Mouse (Mus musculus) liver, embryonic 11.5 days (tissue): ENCODE measurements around the gene Gm5431. TPM values are rescaled to one million over a fixed set of nuclear protein-coding genes. Genes with fewer than 3 reads are reported as not detected.
"Not testable (repeated sequence)": the region's sequence is repeated elsewhere in the genome, so short reads cannot be mapped to it uniquely, and the experiment has no call there.

Experiments used
- ATAC-seq: fragments of 200-750 bp; cut with Nextera tagmentation; replicated peaks from 2 replicates; pipeline ENCODE4 v1.8.0; 2017; ENCODE audit warnings: moderate number of reproducible peaks, mild to moderate bottlenecking, moderate TSS enrichment, moderate library complexity; ENCODE audit not compliant: low FRiP score
- DNase-seq: peaks from one replicate; pipeline ENCODE4 v3.0.0-alpha.2; 2017; ENCODE audit warnings: low spot score
- H3K27ac ChIP-seq: fragments of 300-500 bp; sonication (generic); 2 replicates; pipeline ENCODE4 v1.5.1; 2014; ENCODE audit warnings: mild to moderate bottlenecking, low read depth, low read length, control low read depth
- H3K27me3 ChIP-seq: fragments of 300-500 bp; sonication (generic); replicated peaks from 2 replicates; pipeline ENCODE4 v1.6.1; 2014; ENCODE audit warnings: low read length, mixed read lengths; ENCODE audit not compliant: control insufficient read depth, insufficient read depth
- H3K36me3 ChIP-seq: fragments of 300-500 bp; sonication (generic); 2 replicates; pipeline ENCODE4 v1.6.1; 2014; ENCODE audit warnings: mild to moderate bottlenecking, low read length, moderate library complexity, mixed read lengths; ENCODE audit not compliant: control insufficient read depth, insufficient read depth
- H3K4me1 ChIP-seq: fragments of 300-500 bp; sonication (generic); replicated peaks from 2 replicates; pipeline ENCODE4 v1.6.1; 2014; ENCODE audit warnings: low read length, mixed read lengths; ENCODE audit not compliant: control insufficient read depth, insufficient read depth
- H3K4me2 ChIP-seq: fragments of 300-500 bp; sonication (generic); 2 replicates; pipeline ENCODE4 v1.6.1; 2014; ENCODE audit warnings: mild to moderate bottlenecking, control low read depth, moderate library complexity
- H3K4me3 ChIP-seq: fragments of 300-500 bp; sonication (generic); 2 replicates; pipeline ENCODE4 v1.5.1; 2014; ENCODE audit warnings: low read depth, low read length, control low read depth
- H3K9ac ChIP-seq: fragments of 300-500 bp; sonication (generic); 2 replicates; pipeline ENCODE4 v1.6.1; 2014; ENCODE audit warnings: low read depth, low read length, control low read depth
- H3K9me3 ChIP-seq: fragments of 300-500 bp; sonication (generic); 2 replicates; pipeline ENCODE4 v1.6.1; 2016; ENCODE audit warnings: low read length, inconsistent platforms, mixed read lengths; ENCODE audit not compliant: control insufficient read depth
- WGBS: fragments of 180-500 bp; shearing (Covaris S2); extraction: QIAGEN DNeasy Blood & Tissue Kit; methylation state at CpG from one replicate; pipeline ENCODE4 v1.1.7; 2014; 5-methylcytosine and 5-hydroxymethylcytosine counted together
- polyA plus RNA-seq: library from polyadenylated mRNA; unstranded; fragments of >200 nt; fragmentation: Nextera tagmentation; extraction: Ambion mirVana; gene quantifications from 2 replicates; pipeline ENCODE4 v1.2.1, GENCODE M21; 2014

The Gm5431 gene
- polyA plus RNA-seq, 1 experiment from 2014 or later, result 0.30 TPM

GRCm38 (mm10) chr11:48850240-48850639 is 51.8 kb downstream of the Gm5431 start:
- no peak overlapping the region for H3K27ac ChIP-seq
- ATAC-seq, result no peak
- no peaks in the 10 kb centered on the region for H3K36me3 ChIP-seq
- no peak for DNase-seq
- 48% methylated on average over 2 of the region's 2 CpGs for WGBS
- H3K9me3 ChIP-seq, result no peaks in the 10 kb centered on the region; the same call in 1 of the 2 replicates
- no peak overlapping the region for H3K9ac ChIP-seq
- no peak overlapping the region for H3K4me3 ChIP-seq
- H3K4me2 ChIP-seq, result no peak overlapping the region
- peaks cover 16% of the 10 kb centered on the region; the same call in 1 of the 2 replicates for H3K4me1 ChIP-seq
- peaks cover 8% of the 10 kb centered on the region for H3K27me3 ChIP-seq

- H3K9ac ChIP-seq, result no peak overlapping the region
- peaks cover 8% of the 10 kb centered on the region for H3K27me3 ChIP-seq
- ATAC-seq (no peak), DNase-seq (no peak)
- no peaks in the 10 kb centered on the region; the same call in 1 of the 2 replicates for H3K9me3 ChIP-seq
- 0 out of 2 replicates have a peak, but pooled peaks cover 3% of the 10 kb centered on the region for H3K4me1 ChIP-seq
- no peak overlapping the region for H3K4me2 ChIP-seq
- H3K27ac ChIP-seq, result no peak overlapping the region
- no peaks in the 10 kb centered on the region for H3K36me3 ChIP-seq
- H3K4me3 ChIP-seq, result no peak overlapping the region
- 63% methylated on average over 5 of the region's 5 CpGs for WGBS
Observed at GRCm38 (mm10) chr11:48846881-48847280, 55.1 kb downstream of the Gm5431 start.

GRCm38 (mm10) chr11:48846362-48846761 is 55.7 kb downstream of the Gm5431 start:
- H3K36me3 ChIP-seq, DNase-seq, H3K27ac ChIP-seq, H3K9me3 ChIP-seq, H3K4me2 ChIP-seq, H3K4me1 ChIP-seq, ATAC-seq, H3K4me3 ChIP-seq, H3K9ac ChIP-seq, H3K27me3 ChIP-seq: not testable (repeated sequence)
- 78% methylated on average over 2 of the region's 2 CpGs for WGBS

- no peak overlapping the region for H3K9ac ChIP-seq
- no peaks in the 10 kb centered on the region for H3K9me3 ChIP-seq
- ATAC-seq (no peak), DNase-seq (no peak)
- no peaks in the 10 kb centered on the region for H3K36me3 ChIP-seq
- no peak overlapping the region for H3K4me3 ChIP-seq
- H3K27ac ChIP-seq, result no peak overlapping the region
- H3K27me3 ChIP-seq, result peaks cover 8% of the 10 kb centered on the region
- 39% methylated on average over 13 of the region's 13 CpGs for WGBS
- no peak overlapping the region for H3K4me2 ChIP-seq
- 0 out of 2 replicates have a peak, but pooled peaks cover 3% of the 10 kb centered on the region for H3K4me1 ChIP-seq
Observed at GRCm38 (mm10) chr11:48845244-48845815, 56.7 kb downstream of the Gm5431 start.

DNA sequence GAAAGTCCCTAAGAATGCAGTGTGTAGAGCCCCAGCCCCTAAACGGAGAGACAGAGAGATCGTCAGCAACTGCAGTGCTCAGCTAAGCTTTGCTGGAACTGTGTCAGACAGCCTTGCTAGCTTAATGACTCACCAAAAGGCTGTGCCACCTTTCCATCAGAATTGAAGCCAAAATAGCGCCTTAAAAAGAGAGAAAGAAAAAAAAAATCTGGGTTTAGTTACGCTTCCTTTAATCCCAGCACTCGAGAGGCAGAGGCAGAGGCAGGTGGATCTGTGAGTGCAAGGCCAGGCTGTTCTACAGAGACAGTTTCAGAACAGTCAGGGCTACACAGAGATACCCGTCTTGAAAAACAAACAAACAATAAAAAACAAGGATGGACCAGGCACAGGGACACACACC is 57.7 kb downstream of the Gm5431 start:
- H3K27me3 ChIP-seq, result no peaks in the 10 kb centered on the region; the same call in 1 of the 2 replicates
- H3K9me3 ChIP-seq, result no peaks in the 10 kb centered on the region
- no peaks in the 10 kb centered on the region for H3K36me3 ChIP-seq
- ATAC-seq, result no peak
- no peaks in the 10 kb centered on the region for H3K4me1 ChIP-seq
- no peak overlapping the region for H3K4me2 ChIP-seq
- H3K4me3 ChIP-seq, result no peak overlapping the region
- no peak overlapping the region for H3K27ac ChIP-seq
- DNase-seq, result no peak
- WGBS, result 69% methylated on average over 6 of the region's 6 CpGs
- no peak overlapping the region for H3K9ac ChIP-seq

DNA sequence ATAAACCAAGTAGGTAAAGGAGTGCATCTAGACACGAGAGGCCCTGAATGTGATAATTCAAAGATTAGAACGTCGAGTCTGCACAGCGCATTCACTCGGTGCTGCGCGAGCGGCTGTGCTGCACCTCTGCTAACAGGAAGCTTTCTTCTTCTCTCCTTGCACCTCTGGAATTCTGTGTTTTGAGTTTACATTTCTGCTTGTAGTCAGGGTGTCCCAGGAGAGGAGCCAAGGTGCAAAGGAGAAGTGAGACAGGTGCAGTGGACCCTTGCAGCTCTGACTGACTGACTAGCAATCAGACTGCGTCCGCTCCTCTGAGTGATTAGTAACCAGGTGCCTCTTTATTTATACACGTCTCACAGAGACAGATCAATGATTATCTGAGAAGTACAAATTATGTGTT is 58.8 kb downstream of the Gm5431 start:
- Histone ChIP-seq H3K36me3 (no peaks in the 10 kb centered on the region), H3K9ac (no peak overlapping the region), H3K27me3 (no peaks in the 10 kb centered on the region), H3K4me3 (no peak overlapping the region), H3K9me3 (no peaks in the 10 kb centered on the region), H3K4me1 (peaks cover 5% of the 10 kb centered on the region), H3K27ac (no peak overlapping the region), H3K4me2 (no peak overlapping the region)
- ATAC-seq (no peak), DNase-seq (no peak)
- WGBS, result 77% methylated on average over 11 of the region's 11 CpGs

DNA sequence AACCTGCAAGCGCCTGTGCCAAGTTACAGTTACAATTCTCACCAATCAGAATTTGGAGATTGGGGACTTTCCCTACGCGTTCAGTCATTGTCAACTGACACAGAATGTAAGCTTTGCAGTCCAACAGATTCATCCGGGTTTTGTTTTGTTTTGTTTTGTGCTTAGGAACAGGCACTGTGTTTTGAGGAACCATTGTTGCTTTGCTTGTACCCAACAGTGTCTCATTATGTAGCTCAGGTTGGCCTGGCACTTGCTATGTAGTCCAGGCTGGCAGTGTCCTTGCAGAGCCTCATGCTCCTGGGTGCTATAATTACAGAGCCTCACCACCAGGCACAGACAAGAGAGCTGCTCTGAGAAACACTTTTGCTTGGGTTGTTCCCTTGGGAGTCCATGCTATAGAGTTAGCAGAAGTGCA is 59.6 kb downstream of the Gm5431 start:
- no peak overlapping the region for H3K4me3 ChIP-seq
- no peaks in the 10 kb centered on the region for H3K27me3 ChIP-seq
- no peaks in the 10 kb centered on the region for H3K36me3 ChIP-seq
- H3K4me1 ChIP-seq, result peaks cover 7% of the 10 kb centered on the region
- no peak for ATAC-seq
- no peaks in the 10 kb centered on the region for H3K9me3 ChIP-seq
- no peak for DNase-seq
- 73% methylated on average over 4 of the region's 4 CpGs for WGBS
- H3K27ac ChIP-seq, result no peak overlapping the region
- no peak overlapping the region for H3K9ac ChIP-seq
- H3K4me2 ChIP-seq, result no peak overlapping the region

GRCm38 (mm10) chr11:48841213-48841612 is 60.8 kb downstream of the Gm5431 start:
- H3K27ac ChIP-seq, result no peak overlapping the region
- H3K27me3 ChIP-seq, result peaks cover 4% of the 10 kb centered on the region; the same call in 1 of the 2 replicates
- WGBS, result 76% methylated on average over 5 of the region's 5 CpGs

GRCm38 (mm10) chr11:48840805-48841204 is 61.2 kb downstream of the Gm5431 start:
- peaks cover 11% of the 10 kb centered on the region for H3K4me1 ChIP-seq
- no peaks in the 10 kb centered on the region for H3K36me3 ChIP-seq
- no peak overlapping the region for H3K27ac ChIP-seq
- H3K27me3 ChIP-seq, result peaks cover 6% of the 10 kb centered on the region; the same call in 1 of the 2 replicates
- ATAC-seq (no peak), DNase-seq (no peak)
- H3K4me2 ChIP-seq, result no peak overlapping the region
- no peak overlapping the region for H3K4me3 ChIP-seq
- no peaks in the 10 kb centered on the region for H3K9me3 ChIP-seq
- H3K9ac ChIP-seq, result no peak overlapping the region

More at GRCm38 (mm10) chr11:48841213-48841612, 60.8 kb downstream of the Gm5431 start:
- H3K36me3 ChIP-seq, result no peaks in the 10 kb centered on the region
- H3K4me3 ChIP-seq, result no peak overlapping the region
- no peak overlapping the region for H3K9ac ChIP-seq
- DNase-seq, result no peak
- H3K4me2 ChIP-seq, result no peak overlapping the region
- ATAC-seq, result no peak
- peaks cover 11% of the 10 kb centered on the region for H3K4me1 ChIP-seq
- no peaks in the 10 kb centered on the region for H3K9me3 ChIP-seq
